Mouse (Mus musculus) E14TG2a.4 (cell line): ENCODE data around the gene Prtn3.

ENCODE experiments used
- CTCF ChIP-seq: conservative IDR thresholded peaks from 2 replicates; pipeline ENCODE4 v1.5.1; 2014; ENCODE audit warnings: low read length
- NANOG ChIP-seq: IDR thresholded peaks from 2 replicates; pipeline ENCODE4 v1.6.1; 2014; ENCODE audit warnings: borderline replicate concordance, low read length, mixed read lengths

GRCm38 (mm10) chr10:79831583-79831982, 42.7 kb upstream of the Prtn3 start:
- no peak for TF ChIP-seq CTCF
- no peak for TF ChIP-seq NANOG
